ENCODE assay signal across 10 mouse cellular contexts in the genomic region with DNA sequence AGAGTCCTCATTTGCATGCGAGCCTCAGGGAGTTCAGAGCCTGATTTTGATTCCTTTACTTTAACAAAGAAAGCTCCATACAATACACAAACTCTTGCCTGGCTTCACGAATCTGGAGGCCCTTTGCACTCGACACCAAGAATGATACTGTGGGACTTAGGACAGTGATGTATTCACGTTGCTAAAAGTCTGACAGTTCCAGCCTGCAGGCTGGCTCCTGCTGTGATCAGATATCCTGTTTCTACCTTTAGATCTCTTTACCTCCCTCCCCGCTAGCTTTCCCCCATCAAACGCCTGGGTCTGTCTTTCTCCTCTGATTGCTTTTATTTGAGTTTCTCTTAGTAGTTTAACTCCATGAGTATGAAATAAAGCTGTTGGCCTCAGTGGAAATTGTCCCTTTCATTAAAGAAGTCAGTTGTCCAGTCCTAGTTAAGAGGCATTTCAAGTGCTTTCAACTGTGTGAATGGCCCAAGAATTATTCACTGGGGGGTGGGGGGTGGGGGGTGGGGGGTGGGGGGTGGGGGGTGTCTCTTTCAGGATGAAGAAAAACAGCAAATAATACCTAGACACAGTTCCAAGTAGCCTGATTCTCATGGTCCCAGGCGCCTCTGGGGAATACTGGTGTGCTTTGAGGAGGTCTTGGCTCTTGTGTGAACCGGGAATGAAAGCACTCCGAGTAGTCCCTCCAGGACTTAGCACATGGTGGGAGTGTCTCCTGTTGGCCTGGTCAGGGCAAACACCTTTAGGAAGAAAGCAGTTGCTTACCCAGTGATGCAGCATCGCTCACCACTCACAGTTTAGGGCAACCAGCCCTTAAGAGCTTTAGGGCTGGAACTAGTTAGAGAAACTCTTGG. TPM values are rescaled to one million over a fixed set of nuclear protein-coding genes. Genes with fewer than 3 reads are reported as not detected.
A peak's percentile ranks its signal among the peaks of the same experiment; 100 is the strongest.
DNase-seq lines count a peak whose midpoint lies in the region; ATAC-seq and TF ChIP-seq lines count a peak whose summit lies in the region.
"Had no signal": no experiment of that assay in that cellular context is flagged by ENCODE, and none has a peak within 500 bp of the region (broad histone marks: within the 10 kb centered on the region; RNA-seq: fewer than 3 reads in every experiment).

No protein-coding gene starts in this region.

- H3K4me2 ChIP-seq in forebrain, embryonic 15.5 days (replicated peaks), result no peak overlapping the region
- no peak overlapping the region for H3K4me2 ChIP-seq in stomach, postnatal 0 days (replicated peaks; ENCODE audit: low read depth)

- 7% methylated on average over 10 of the region's 10 CpGs for WGBS in forebrain, embryonic 15.5 days
- 18% methylated on average over 10 of the region's 10 CpGs for WGBS in limb, embryonic 10.5 days
- 44% methylated on average over 10 of the region's 10 CpGs for WGBS in stomach, postnatal 0 days

- no peak overlapping the region for H3K27ac ChIP-seq in forebrain, embryonic 15.5 days (replicated peaks)
- peak overlapping the region; percentile 64 for H3K27ac ChIP-seq in limb, embryonic 10.5 days
- 0 out of 2 replicates have a peak overlapping the region, but pooled peaks have one; percentile 8 for H3K27ac ChIP-seq in stomach, postnatal 0 days (replicated peaks)
- H3K27ac ChIP-seq: liver, embryonic 14.5 days had no signal

- TF ChIP-seq CTCF in stomach, postnatal 0 days (IDR thresholded peaks at IDR 0.05; ENCODE audit: low read depth), result no peak

- peaks cover 6% of the 10 kb centered on the region; the same call in 1 of the 2 replicates for H3K4me1 ChIP-seq in forebrain, embryonic 15.5 days
- peaks cover 29% of the 10 kb centered on the region for H3K4me1 ChIP-seq in limb, embryonic 10.5 days
- no peaks in the 10 kb centered on the region for H3K4me1 ChIP-seq in stomach, postnatal 0 days (replicated peaks; ENCODE audit: control insufficient read depth, insufficient read depth)

- no peaks in the 10 kb centered on the region for H3K36me3 ChIP-seq in forebrain, embryonic 15.5 days
- H3K36me3 ChIP-seq in limb, embryonic 10.5 days, result no peaks in the 10 kb centered on the region
- H3K36me3 ChIP-seq in stomach, postnatal 0 days (ENCODE audit: control insufficient read depth, insufficient read depth, low read length), result no peaks in the 10 kb centered on the region

- H3K27me3 ChIP-seq in forebrain, embryonic 15.5 days, result no peaks in the 10 kb centered on the region
- H3K27me3 ChIP-seq in limb, embryonic 10.5 days (ENCODE audit: low read depth, poor library complexity, severe bottlenecking), result no peaks in the 10 kb centered on the region
- no peaks in the 10 kb centered on the region for H3K27me3 ChIP-seq in stomach, postnatal 0 days (ENCODE audit: control insufficient read depth, insufficient read depth, low read length)

- no peak for TF ChIP-seq EP300 in stomach, postnatal 0 days (optimal IDR thresholded peaks at IDR 0.05)

- H3K9me3 ChIP-seq in forebrain, embryonic 15.5 days, result no peaks in the 10 kb centered on the region
- H3K9me3 ChIP-seq in limb, embryonic 10.5 days (replicated peaks), result no peaks in the 10 kb centered on the region
- no peaks in the 10 kb centered on the region for H3K9me3 ChIP-seq in stomach, postnatal 0 days (ENCODE audit: control insufficient read depth, low read length)

- DNase-seq in right cerebral cortex, postnatal 10 days (ENCODE audit: low spot score in 2 of 2), result peak; percentile 52 to 63
- DNase-seq in right cerebral cortex, adult 18-20 months, result no peak
- DNase-seq in limb, embryonic 10.5 days (ENCODE audit: low spot score), result no peak
- DNase-seq in stomach, postnatal 0 days (ENCODE audit: low spot score), result no peak
- no peak for DNase-seq in urinary bladder, postnatal 14 days (ENCODE audit: low spot score)
- no peak for DNase-seq in cerebellum, postnatal 14 days

- no peak overlapping the region for H3K4me3 ChIP-seq in forebrain, embryonic 15.5 days
- H3K4me3 ChIP-seq in limb, embryonic 10.5 days, result no peak overlapping the region
- H3K4me3 ChIP-seq in stomach, postnatal 0 days (ENCODE audit: low read depth, low read length), result no peak overlapping the region

- peak; percentile 61; the same call in 1 of the 2 replicates for ATAC-seq in forebrain, embryonic 15.5 days (replicated peaks)
- ATAC-seq in stomach, postnatal 0 days (ENCODE audit: low FRiP score, low TSS enrichment), result no peak

- no peak overlapping the region for H3K9ac ChIP-seq in forebrain, embryonic 15.5 days (replicated peaks)
- no peak overlapping the region for H3K9ac ChIP-seq in stomach, postnatal 0 days (ENCODE audit: low read length)
- H3K9ac ChIP-seq: liver, embryonic 14.5 days had no signal

RNA-seq across cellular contexts. Expression of a gene that starts 11.6 kb away (rescaled TPM):
- polyA plus RNA-seq in forebrain, embryonic 15.5 days (2015; fragmentation: Nextera tagmentation; extraction: Ambion mirVana), result 84.2 and 92.8 TPM in 2 replicates
- polyA plus RNA-seq in limb, embryonic 10.5 days (2016; fragmentation: Nextera tagmentation; extraction: Ambion mirVana), result 9.4 and 17.1 TPM in 2 replicates
- 206 and 241 TPM in 2 replicates for polyA plus RNA-seq in stomach, postnatal 0 days (2015; fragmentation: Nextera tagmentation; extraction: Ambion mirVana)

RNA-seq across cellular contexts. Expression of a gene that starts 24.5 kb away (rescaled TPM):
- polyA plus RNA-seq in forebrain, embryonic 15.5 days (2015; fragmentation: Nextera tagmentation; extraction: Ambion mirVana), result 0.47 TPM in 1 of 2 replicates, not detected in the other
- polyA plus RNA-seq in limb, embryonic 10.5 days (2016; fragmentation: Nextera tagmentation; extraction: Ambion mirVana), result not detected in 2 replicates
- 0.35 TPM in 1 of 2 replicates, not detected in the other for polyA plus RNA-seq in stomach, postnatal 0 days (2015; fragmentation: Nextera tagmentation; extraction: Ambion mirVana)
- polyA plus RNA-seq: heart, postnatal 0 days; liver, embryonic 14.5 days; spleen, adult 2 months had no signal

RNA-seq across cellular contexts. Expression of a gene that starts 55.8 kb away (rescaled TPM):
- polyA plus RNA-seq in forebrain, embryonic 15.5 days (2015; fragmentation: Nextera tagmentation; extraction: Ambion mirVana), result 56.6 and 61.3 TPM in 2 replicates
- 63.0 and 63.8 TPM in 2 replicates for polyA plus RNA-seq in limb, embryonic 10.5 days (2016; fragmentation: Nextera tagmentation; extraction: Ambion mirVana)
- 53.0 and 57.1 TPM in 2 replicates for polyA plus RNA-seq in stomach, postnatal 0 days (2015; fragmentation: Nextera tagmentation; extraction: Ambion mirVana)

Comparison
In these comparisons a context has a peak if more than half of its experiments do, and no peak if none do; other contexts are left out.
1. DNase-seq: peak in right cerebral cortex, postnatal 10 days (2 of 2); none in right cerebral cortex, adult 18-20 months (single experiment), limb, embryonic 10.5 days (single experiment), stomach, postnatal 0 days (single experiment), urinary bladder, postnatal 14 days (single experiment) and cerebellum, postnatal 14 days (0 of 2).